Comparison of ENCODE assay signal across 8 mouse cellular contexts in genomic region chr3:121428696-121429259, GRCm38 (mm10). TPM values are rescaled to one million over a fixed set of nuclear protein-coding genes. Genes with fewer than 3 reads are reported as not detected.
DNase-seq lines count a peak whose midpoint lies in the region; ATAC-seq and TF ChIP-seq lines count a peak whose summit lies in the region.

No protein-coding gene starts in this region.

- peak overlapping the region; percentile 100; the same call in 1 of the 2 replicates for H3K27ac ChIP-seq in forebrain, embryonic 11.5 days (ENCODE audit: low read depth, low read length)
- 0 out of 2 replicates have a peak overlapping the region, but pooled peaks have one; percentile 99 for H3K27ac ChIP-seq in limb, embryonic 12.5 days
- peak overlapping the region; percentile 97 for H3K27ac ChIP-seq in neural tube, embryonic 15.5 days (replicated peaks)

- H3K4me2 ChIP-seq in forebrain, embryonic 11.5 days (ENCODE audit: low read depth, low read length, severe bottlenecking) = peak overlapping the region; percentile 62
- H3K4me2 ChIP-seq in limb, embryonic 12.5 days = peak overlapping the region; percentile 85
- H3K4me2 ChIP-seq in neural tube, embryonic 15.5 days = peak overlapping the region; percentile 92

- peak overlapping the region; percentile 99 for H3K9ac ChIP-seq in forebrain, embryonic 11.5 days (ENCODE audit: low read length)
- H3K9ac ChIP-seq in limb, embryonic 12.5 days (replicated peaks) = peak overlapping the region; percentile 98; the same call in 1 of the 2 replicates
- H3K9ac ChIP-seq in neural tube, embryonic 15.5 days (replicated peaks) = peak overlapping the region; percentile 96

- TF ChIP-seq CTCF in lung, adult 2 months (IDR thresholded peaks at IDR 0.05; ENCODE audit: insufficient read depth, low read length) = no peak

- TF ChIP-seq POLR2A in lung, adult 2 months (IDR thresholded peaks at IDR 0.05; ENCODE audit: borderline replicate concordance, extremely low read depth, low read depth, low read length) = no peak

- no peaks in the 10 kb centered on the region; the same call in 1 of the 2 replicates for H3K27me3 ChIP-seq in forebrain, embryonic 11.5 days (ENCODE audit: control insufficient read depth, insufficient read depth, low read length)
- H3K27me3 ChIP-seq in limb, embryonic 12.5 days = no peaks in the 10 kb centered on the region
- H3K27me3 ChIP-seq in neural tube, embryonic 15.5 days (replicated peaks) = no peaks in the 10 kb centered on the region

- H3K9me3 ChIP-seq in forebrain, embryonic 11.5 days (ENCODE audit: control insufficient read depth, low read length) = no peaks in the 10 kb centered on the region
- H3K9me3 ChIP-seq in limb, embryonic 12.5 days = no peaks in the 10 kb centered on the region
- no peaks in the 10 kb centered on the region for H3K9me3 ChIP-seq in neural tube, embryonic 15.5 days (replicated peaks)

- WGBS in lung, adult 2 months = 37% methylated on average over 11 of the region's 11 CpGs
- WGBS in forebrain, embryonic 11.5 days = 58% methylated on average over 11 of the region's 11 CpGs
- 61% methylated on average over 11 of the region's 11 CpGs for WGBS in limb, embryonic 12.5 days
- WGBS in neural tube, embryonic 15.5 days = 44% methylated on average over 11 of the region's 11 CpGs

- DNase-seq in lung, adult 2 months = no peak
- DNase-seq in lung, postnatal 10 days = no peak
- DNase-seq in forebrain, embryonic 11.5 days (ENCODE audit: low spot score) = no peak
- no peak for DNase-seq in thymus, postnatal 14 days
- no peak for DNase-seq in layer of hippocampus, postnatal 10 days (ENCODE audit: low spot score in 2 of 2)

- H3K4me1 ChIP-seq in lung, adult 2 months (ENCODE audit: control insufficient read depth, insufficient read depth, low read length) = peaks cover 4% of the 10 kb centered on the region
- peaks cover 19% of the 10 kb centered on the region for H3K4me1 ChIP-seq in forebrain, embryonic 11.5 days (replicated peaks; ENCODE audit: control insufficient read depth, insufficient read depth, low read length)
- H3K4me1 ChIP-seq in limb, embryonic 12.5 days (replicated peaks) = peaks cover 57% of the 10 kb centered on the region
- peaks cover 52% of the 10 kb centered on the region for H3K4me1 ChIP-seq in neural tube, embryonic 15.5 days

- no peaks in the 10 kb centered on the region for H3K36me3 ChIP-seq in forebrain, embryonic 11.5 days (ENCODE audit: control insufficient read depth, insufficient read depth, low read length)
- peaks cover 6% of the 10 kb centered on the region; the same call in 1 of the 2 replicates for H3K36me3 ChIP-seq in limb, embryonic 12.5 days
- no peaks in the 10 kb centered on the region for H3K36me3 ChIP-seq in neural tube, embryonic 15.5 days

- ATAC-seq in forebrain, embryonic 11.5 days (replicated peaks; ENCODE audit: low FRiP score) = no peak
- no peak for ATAC-seq in limb, embryonic 12.5 days (ENCODE audit: insufficient number of reproducible peaks, insufficient read depth, low FRiP score, low TSS enrichment, low read depth)
- no peak for ATAC-seq in neural tube, embryonic 15.5 days (ENCODE audit: low FRiP score)
- no peak for ATAC-seq in erythroblast, adult 5-6 weeks (replicated peaks; ENCODE audit: low FRiP score, poor library complexity, severe bottlenecking)

- peak overlapping the region; percentile 36 for H3K4me3 ChIP-seq in lung, adult 2 months (replicated peaks; ENCODE audit: extremely low read depth, low read depth, low read length)
- peak overlapping the region; percentile 90 for H3K4me3 ChIP-seq in forebrain, embryonic 11.5 days (ENCODE audit: low read depth, low read length)
- peak overlapping the region; percentile 86 for H3K4me3 ChIP-seq in limb, embryonic 12.5 days (replicated peaks)
- H3K4me3 ChIP-seq in neural tube, embryonic 15.5 days (replicated peaks) = peak overlapping the region; percentile 93

RNA-seq across cellular contexts. Expression of gene Cnn3, which starts 2.5 kb away (rescaled TPM):
- polyA plus RNA-seq in lung, adult 2 months (2012; rRNA removed) = 165 and 170 TPM in 2 replicates
- polyA plus RNA-seq in forebrain, embryonic 11.5 days (2014; fragmentation: Nextera tagmentation; extraction: Ambion mirVana) = 954 and 974 TPM in 2 replicates
- 852 and 858 TPM in 2 replicates for polyA plus RNA-seq in limb, embryonic 12.5 days (2016; fragmentation: Nextera tagmentation; extraction: Ambion mirVana)
- polyA plus RNA-seq in neural tube, embryonic 15.5 days (2015; fragmentation: Nextera tagmentation; extraction: Ambion mirVana) = 381 and 465 TPM in 2 replicates
- total RNA-seq in layer of hippocampus, postnatal 10 days (2021) = 100 to 1,000 TPM; 128 to 134 TPM
- 16.9 and 34.3 TPM in 2 replicates for total RNA-seq in erythroblast, adult 5-6 weeks (2015; ENCODE audit: low replicate concordance)
- total RNA-seq in erythroblast, adult 5-6 weeks (2017; ENCODE audit: low replicate concordance) = 1.1 and 6.4 TPM in 2 replicates

Comparison
In these comparisons a context has a peak if more than half of its experiments do, and no peak if none do; other contexts are left out.
1. H3K4me3 ChIP-seq: peak in every context shown above with its lines; median percentile 93 in neural tube, embryonic 15.5 days; 90 in forebrain, embryonic 11.5 days; 86 in limb, embryonic 12.5 days; 36 in lung, adult 2 months.